Mouse (Mus musculus): ENCODE results near the gene Mcm7.

DNA sequence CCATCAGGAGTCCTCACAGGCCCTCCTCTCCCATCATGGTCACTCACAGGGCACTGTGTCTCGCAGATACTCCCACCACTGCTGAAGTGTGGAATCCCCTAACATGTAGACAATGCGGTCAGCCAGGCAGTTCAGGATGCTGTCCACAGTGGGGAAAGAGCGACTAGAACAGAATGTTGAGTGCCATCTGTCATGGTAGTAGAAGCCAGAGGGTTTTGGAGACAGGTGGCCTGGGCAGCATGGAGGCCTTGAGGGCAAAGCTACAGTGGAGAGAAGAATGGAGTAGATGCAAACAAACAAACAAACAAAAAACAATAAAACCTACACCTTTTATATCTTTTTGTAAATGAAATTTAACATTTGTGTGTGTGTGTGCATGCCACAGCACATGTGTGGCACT lies 29.9 kb upstream of the Mcm7 start:
- TF ChIP-seq CTCF (conservative IDR thresholded peaks at IDR 0.05 in 1 of 2, IDR thresholded peaks at IDR 0.05 in 1 of 2; ENCODE audit: low read depth in 2 of 2, low read length in 2 of 2): no peak
- no peak for TF ChIP-seq EP300 (IDR thresholded peaks at IDR 0.05; ENCODE audit: low read length)
- TF ChIP-seq MAFK (IDR thresholded peaks at IDR 0.05; ENCODE audit: insufficient replicate concordance, low read length): no peak
- no peak for TF ChIP-seq POLR2A (IDR thresholded peaks at IDR 0.05; ENCODE audit: low read depth, low read length)

Data from CH12.LX (cell line).